ENCODE assay signal across 16 mouse cellular contexts in genomic region chr10:43120688-43121450, GRCm38 (mm10). TPM values are rescaled to one million over a fixed set of nuclear protein-coding genes. Genes with fewer than 3 reads are reported as not detected.
A peak's percentile ranks its signal among the peaks of the same experiment; 100 is the strongest.
DNase-seq lines count a peak whose midpoint lies in the region; ATAC-seq and TF ChIP-seq lines count a peak whose summit lies in the region.
"Had no signal": no experiment of that assay in that cellular context is flagged by ENCODE, and none has a peak within 500 bp of the region (broad histone marks: within the 10 kb centered on the region; RNA-seq: fewer than 3 reads in every experiment).

No protein-coding gene starts in this region.

- no peak for ATAC-seq in hindbrain, embryonic 13.5 days (ENCODE audit: low FRiP score)
- ATAC-seq in midbrain, embryonic 15.5 days (replicated peaks), result no peak
- no peak for ATAC-seq in midbrain, postnatal 0 days (ENCODE audit: low FRiP score)
- ATAC-seq: activated CD4-positive, CD25-positive, alpha-beta regulatory T cell, adult 4 months; intestine, embryonic 16.5 days had no signal

- H3K9ac ChIP-seq in hindbrain, embryonic 13.5 days, result no peak overlapping the region
- no peak overlapping the region for H3K9ac ChIP-seq in midbrain, embryonic 15.5 days
- no peak overlapping the region for H3K9ac ChIP-seq in midbrain, postnatal 0 days (replicated peaks; ENCODE audit: low read length, poor library complexity, severe bottlenecking)
- H3K9ac ChIP-seq: liver, embryonic 15.5 days; neural tube, embryonic 15.5 days had no signal

- no peaks in the 10 kb centered on the region for H3K36me3 ChIP-seq in hindbrain, embryonic 10.5 days
- 0 out of 2 replicates have a peak, but pooled peaks cover 7% of the 10 kb centered on the region for H3K36me3 ChIP-seq in hindbrain, embryonic 13.5 days
- H3K36me3 ChIP-seq in midbrain, embryonic 15.5 days (replicated peaks), result no peaks in the 10 kb centered on the region
- no peaks in the 10 kb centered on the region for H3K36me3 ChIP-seq in midbrain, postnatal 0 days (ENCODE audit: insufficient read depth, low read length)
- H3K36me3 ChIP-seq: liver, embryonic 15.5 days; neural tube, embryonic 15.5 days had no signal

- 48% methylated on average over 8 of the region's 8 CpGs for WGBS in hindbrain, embryonic 10.5 days
- WGBS in hindbrain, embryonic 13.5 days, result 38% methylated on average over 8 of the region's 8 CpGs
- 33% methylated on average over 8 of the region's 8 CpGs for WGBS in midbrain, embryonic 15.5 days
- 39% methylated on average over 8 of the region's 8 CpGs for whole genome bisulfite sequencing in midbrain, postnatal 0 days

- DNase-seq in hindbrain, embryonic 10.5 days (ENCODE audit: low spot score), result no peak
- DNase-seq in midbrain, postnatal 0 days (ENCODE audit: low spot score), result no peak
- DNase-seq in embryo, embryonic 10 days (ENCODE audit: low spot score), result peak; percentile 58
- DNase-seq in adrenal gland, postnatal 36 days, result no peak
- DNase-seq in adrenal gland, postnatal 14 days, result no peak
- no peak for DNase-seq in right cerebral cortex, postnatal 36 days (ENCODE audit: low spot score in 2 of 2)
- DNase-seq: cerebellum, postnatal 36 days; heart, postnatal 36 days; thymus, postnatal 25 days had no signal

- H3K4me1 ChIP-seq in hindbrain, embryonic 10.5 days (replicated peaks), result peaks cover 34% of the 10 kb centered on the region
- peaks cover 34% of the 10 kb centered on the region for H3K4me1 ChIP-seq in hindbrain, embryonic 13.5 days (replicated peaks)
- peaks cover 15% of the 10 kb centered on the region for H3K4me1 ChIP-seq in midbrain, embryonic 15.5 days
- no peaks in the 10 kb centered on the region for H3K4me1 ChIP-seq in midbrain, postnatal 0 days (ENCODE audit: insufficient read depth, low read length)
- H3K4me1 ChIP-seq: liver, embryonic 15.5 days had no signal

- 0 out of 2 replicates have a peak, but pooled peaks cover 3% of the 10 kb centered on the region for H3K27me3 ChIP-seq in hindbrain, embryonic 10.5 days (ENCODE audit: insufficient read depth, poor library complexity, severe bottlenecking)
- no peaks in the 10 kb centered on the region for H3K27me3 ChIP-seq in hindbrain, embryonic 13.5 days
- H3K27me3 ChIP-seq in midbrain, embryonic 15.5 days (replicated peaks), result no peaks in the 10 kb centered on the region
- H3K27me3 ChIP-seq in midbrain, postnatal 0 days (ENCODE audit: insufficient read depth, low read length), result no peaks in the 10 kb centered on the region
- H3K27me3 ChIP-seq: liver, embryonic 15.5 days; neural tube, embryonic 15.5 days had no signal

- no peaks in the 10 kb centered on the region for H3K9me3 ChIP-seq in hindbrain, embryonic 10.5 days
- H3K9me3 ChIP-seq in hindbrain, embryonic 13.5 days, result no peaks in the 10 kb centered on the region
- H3K9me3 ChIP-seq in midbrain, embryonic 15.5 days, result no peaks in the 10 kb centered on the region
- H3K9me3 ChIP-seq in midbrain, postnatal 0 days (ENCODE audit: low read length), result no peaks in the 10 kb centered on the region
- H3K9me3 ChIP-seq: liver, embryonic 15.5 days; megakaryocyte, embryonic 14.5 days; neural tube, embryonic 15.5 days had no signal

- H3K4me2 ChIP-seq in hindbrain, embryonic 13.5 days, result no peak overlapping the region
- H3K4me2 ChIP-seq in midbrain, embryonic 15.5 days, result no peak overlapping the region
- H3K4me2 ChIP-seq in midbrain, postnatal 0 days (ENCODE audit: low read depth, low read length, poor library complexity, severe bottlenecking), result no peak overlapping the region
- H3K4me2 ChIP-seq: liver, embryonic 15.5 days; neural tube, embryonic 15.5 days had no signal

- no peak for TF ChIP-seq CTCF in midbrain, postnatal 0 days (IDR thresholded peaks at IDR 0.05)

- H3K4me3 ChIP-seq in hindbrain, embryonic 10.5 days, result no peak overlapping the region
- H3K4me3 ChIP-seq in hindbrain, embryonic 13.5 days, result no peak overlapping the region
- H3K4me3 ChIP-seq in midbrain, embryonic 15.5 days, result no peak overlapping the region
- no peak overlapping the region for H3K4me3 ChIP-seq in midbrain, postnatal 0 days (ENCODE audit: low read depth, low read length)
- H3K4me3 ChIP-seq: liver, embryonic 15.5 days; megakaryocyte, embryonic 14.5 days; neural tube, embryonic 15.5 days had no signal

- H3K27ac ChIP-seq in hindbrain, embryonic 10.5 days, result 0 out of 2 replicates have a peak overlapping the region, but pooled peaks have one; percentile 12
- H3K27ac ChIP-seq in hindbrain, embryonic 13.5 days, result no peak overlapping the region
- 0 out of 2 replicates have a peak overlapping the region, but pooled peaks have one; percentile 8 for H3K27ac ChIP-seq in midbrain, embryonic 15.5 days
- H3K27ac ChIP-seq in midbrain, postnatal 0 days (ENCODE audit: low read depth, low read length), result no peak overlapping the region
- H3K27ac ChIP-seq: liver, embryonic 15.5 days; neural tube, embryonic 15.5 days had no signal

RNA-seq across cellular contexts. Expression of gene Sobp, which starts 53.5 kb away (rescaled TPM):
- polyA plus RNA-seq in hindbrain, embryonic 10.5 days (2016; fragmentation: Nextera tagmentation; extraction: Ambion mirVana), result 2.9 and 4.5 TPM in 2 replicates
- 12.2 and 13.2 TPM in 2 replicates for polyA plus RNA-seq in hindbrain, embryonic 13.5 days (2015; fragmentation: Nextera tagmentation; extraction: Ambion mirVana)
- 15.9 and 17.3 TPM in 2 replicates for polyA plus RNA-seq in midbrain, embryonic 15.5 days (2015; fragmentation: Nextera tagmentation; extraction: Ambion mirVana)
- total RNA-seq in midbrain, postnatal 0 days (2014; rRNA removed), result 30.5 and 34.2 TPM in 2 replicates
- 14.0 and 17.0 TPM in 2 replicates for polyA plus RNA-seq in midbrain, postnatal 0 days (2015; fragmentation: Nextera tagmentation; extraction: Ambion mirVana)
- total RNA-seq in adrenal gland, postnatal 36 days (2021), result 1 to 10 TPM; 4.6 to 6.2 TPM
- 4.4 and 4.6 TPM in 2 replicates for total RNA-seq in adrenal gland, postnatal 14 days (2021)
- polyA plus RNA-seq: activated CD4-positive, CD25-positive, alpha-beta regulatory T cell, adult 4 months had no signal

RNA-seq across cellular contexts. Expression of gene 9030612E09Rik, which starts 53.6 kb away (rescaled TPM):
- 1.7 and 1.8 TPM in 2 replicates for polyA plus RNA-seq in hindbrain, embryonic 10.5 days (2016; fragmentation: Nextera tagmentation; extraction: Ambion mirVana)
- polyA plus RNA-seq in hindbrain, embryonic 13.5 days (2015; fragmentation: Nextera tagmentation; extraction: Ambion mirVana), result 2.7 and 2.8 TPM in 2 replicates
- 2.8 and 3.5 TPM in 2 replicates for polyA plus RNA-seq in midbrain, embryonic 15.5 days (2015; fragmentation: Nextera tagmentation; extraction: Ambion mirVana)
- total RNA-seq in midbrain, postnatal 0 days (2014; rRNA removed), result 0.93 and 2.5 TPM in 2 replicates
- polyA plus RNA-seq in midbrain, postnatal 0 days (2015; fragmentation: Nextera tagmentation; extraction: Ambion mirVana), result 1.5 and 1.6 TPM in 2 replicates
- total RNA-seq in adrenal gland, postnatal 36 days (2021), result under 1 TPM; 0.30 to 0.33 TPM
- total RNA-seq in adrenal gland, postnatal 14 days (2021), result 0.19 TPM in 1 of 2 replicates, not detected in the other
- polyA plus RNA-seq: activated CD4-positive, CD25-positive, alpha-beta regulatory T cell, adult 4 months; liver, embryonic 15.5 days had no signal

Comparison
In these comparisons a context has a peak if more than half of its experiments do, and no peak if none do; other contexts are left out.
1. H3K27ac ChIP-seq: peak in hindbrain, embryonic 10.5 days (single experiment) and midbrain, embryonic 15.5 days (single experiment); none in hindbrain, embryonic 13.5 days (single experiment) and midbrain, postnatal 0 days (single experiment).